Mouse (Mus musculus): ENCODE measurements around the gene Prkar2b.

The Prkar2b gene

DNA sequence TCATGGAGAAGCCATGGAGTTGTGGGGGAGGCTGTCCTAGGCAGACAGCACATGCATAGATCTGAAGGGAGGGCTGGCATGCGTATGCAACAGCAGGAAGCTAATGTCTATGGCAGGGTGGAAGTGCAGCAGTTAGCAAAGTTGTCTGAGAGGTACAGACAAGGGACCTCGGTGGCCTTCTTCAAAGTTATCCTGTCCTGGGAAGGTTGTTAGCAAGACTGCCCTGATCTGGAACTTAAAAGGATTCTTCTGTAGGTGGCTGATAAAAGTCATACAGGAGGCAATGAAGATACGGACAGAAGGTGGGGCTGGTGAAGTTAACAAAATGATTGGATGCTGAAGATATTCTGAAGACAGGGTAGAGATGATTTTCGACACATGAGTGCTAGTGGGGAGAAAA lies 94.7 kb downstream of the Prkar2b start:
- WGBS, result 58% methylated on average over 4 of the region's 4 CpGs

DNA sequence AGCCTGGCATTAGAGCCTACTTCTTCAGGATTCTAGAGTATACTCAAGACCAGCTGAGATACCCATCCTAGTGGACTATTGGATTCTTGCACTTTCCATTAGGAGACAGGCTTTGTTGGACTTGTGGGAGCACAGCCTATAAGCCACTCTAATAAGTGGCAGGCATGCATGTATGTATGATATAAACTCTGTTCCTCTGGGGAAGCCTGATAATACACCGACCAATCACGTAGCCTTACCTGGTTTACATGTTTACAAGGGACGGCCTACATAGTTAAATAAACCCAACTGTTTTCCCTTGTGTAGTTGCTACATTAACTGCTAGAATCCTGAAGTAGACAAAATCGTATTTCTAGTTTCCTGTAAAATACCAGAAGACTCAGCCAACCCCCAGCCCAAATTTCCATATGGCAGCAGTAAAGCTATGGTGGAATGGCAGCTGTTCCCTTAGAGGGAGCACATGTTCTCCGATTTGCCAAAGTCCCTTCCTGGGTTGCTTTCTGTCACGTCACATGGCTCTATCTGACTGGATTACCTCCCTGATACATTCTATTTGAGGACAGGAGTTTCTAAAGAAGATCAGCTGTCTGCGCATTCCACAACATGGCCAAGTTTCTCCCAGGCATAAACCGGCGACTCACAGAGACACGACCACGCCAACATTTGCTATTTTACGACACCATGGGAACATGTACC lies 95.4 kb downstream of the Prkar2b start:
- WGBS, result 63% methylated on average over 12 of the region's 12 CpGs

DNA sequence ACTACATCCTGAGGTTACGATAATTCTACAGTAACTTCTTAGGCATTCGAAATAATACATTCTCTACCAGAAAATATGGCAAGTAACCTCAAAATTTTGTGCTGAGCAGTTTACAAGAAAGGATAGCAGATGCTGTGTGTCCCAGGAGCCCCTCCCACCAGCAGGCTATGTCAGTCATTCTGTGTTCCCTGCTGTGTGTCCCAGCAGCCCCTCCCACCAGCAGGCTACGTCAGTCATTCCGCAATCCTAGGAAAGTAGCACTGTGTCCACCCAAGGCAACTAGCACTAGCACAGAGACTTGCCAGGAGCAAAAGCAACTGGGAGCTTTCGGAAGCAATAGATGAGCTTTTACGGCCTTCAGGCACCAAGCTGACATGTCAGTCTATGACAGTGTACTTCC lies 97.0 kb downstream of the Prkar2b start:
- 67% methylated on average over 6 of the region's 6 CpGs for WGBS

DNA sequence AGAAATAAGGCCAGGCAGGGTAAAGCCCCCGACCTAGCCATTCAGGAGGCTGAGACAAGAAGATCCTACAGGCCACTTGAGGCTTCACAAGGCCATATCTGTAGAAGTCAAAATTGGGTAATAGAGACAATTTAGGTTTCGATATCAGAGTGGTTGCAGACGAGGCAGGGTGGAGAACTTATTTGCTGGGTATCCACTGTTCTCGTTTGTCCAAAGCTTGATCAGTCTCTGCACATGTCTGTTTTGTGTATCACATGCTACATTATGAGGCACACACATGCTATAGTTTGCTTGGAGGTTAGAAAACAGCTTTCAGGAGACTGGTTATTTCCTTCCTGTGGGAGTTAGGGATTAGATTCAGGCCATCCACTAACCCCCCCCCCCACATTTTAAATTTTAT lies 105.3 kb downstream of the Prkar2b start:
- 92% methylated on average over 4 of the region's 4 CpGs for WGBS

DNA sequence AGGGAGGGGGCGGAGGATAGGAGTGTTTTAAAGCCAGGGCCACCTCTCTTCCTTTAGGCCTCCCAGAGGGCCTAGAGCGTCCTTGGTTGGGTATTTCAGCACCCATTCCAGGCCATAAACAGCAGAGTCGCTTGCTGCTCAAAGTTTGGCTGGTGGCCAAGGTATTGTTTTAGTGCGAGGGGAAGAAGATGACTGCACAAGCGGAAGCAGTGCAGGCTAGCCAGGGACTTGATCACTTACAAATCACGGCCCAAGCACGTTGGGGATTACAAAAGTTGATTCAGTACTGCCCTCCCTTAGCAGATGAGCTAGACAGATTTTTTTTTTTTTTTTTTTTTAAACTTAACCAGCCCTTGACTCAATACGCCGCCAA lies 110.5 kb downstream of the Prkar2b start:
- WGBS, result under 1% methylated on average over 9 of the region's 9 CpGs

DNA sequence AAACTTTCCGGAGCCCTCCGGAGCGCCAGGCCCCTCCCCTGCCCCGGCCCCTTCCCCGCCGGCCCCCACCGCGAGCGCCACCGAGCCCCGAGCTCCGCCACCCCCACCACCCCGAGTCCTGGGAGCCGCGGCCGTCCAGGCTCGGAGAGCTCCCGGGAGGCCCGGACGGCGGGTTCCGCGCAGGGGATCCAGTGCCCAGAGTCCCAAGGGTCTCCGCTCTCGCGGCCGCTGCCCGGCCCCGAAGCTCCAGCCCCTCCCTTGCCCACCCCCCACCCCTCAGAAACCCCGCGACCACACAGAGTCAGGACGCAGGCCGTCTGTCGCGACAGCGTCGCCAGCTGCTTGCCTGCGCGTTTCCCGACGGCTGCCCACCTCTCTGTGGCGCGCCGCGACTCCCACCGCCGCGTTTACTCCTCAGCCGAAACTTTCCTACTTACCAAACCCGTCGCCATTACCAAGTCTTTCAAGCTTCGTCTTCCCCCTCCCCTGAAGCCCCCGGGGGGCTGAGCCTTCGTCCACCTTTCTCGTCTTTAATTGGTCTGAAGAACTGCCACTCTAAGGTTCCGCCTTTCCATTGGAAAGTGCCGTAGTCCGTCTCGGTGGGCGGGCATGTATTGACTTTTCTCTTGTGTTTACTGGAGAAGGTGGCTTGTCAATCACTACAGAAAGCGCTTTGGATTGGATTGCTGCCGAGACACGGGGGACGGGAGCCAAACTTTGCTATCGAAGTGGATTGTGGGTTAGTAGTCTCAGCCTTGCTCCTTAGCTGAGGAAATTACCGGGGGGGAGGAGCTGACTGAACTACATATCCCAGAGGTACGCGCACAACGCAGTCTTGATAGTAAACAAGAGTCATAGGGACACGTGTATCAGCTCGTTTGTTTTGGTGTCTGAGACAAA lies 111.1 kb downstream of the Prkar2b start, which contains the start of gene Hbp1:
TSS of gene Hbp1 (minus strand) at position 777 of the 900 bp plus-strand sequence.
- WGBS, result 1% methylated on average over 66 of the region's 71 CpGs

DNA sequence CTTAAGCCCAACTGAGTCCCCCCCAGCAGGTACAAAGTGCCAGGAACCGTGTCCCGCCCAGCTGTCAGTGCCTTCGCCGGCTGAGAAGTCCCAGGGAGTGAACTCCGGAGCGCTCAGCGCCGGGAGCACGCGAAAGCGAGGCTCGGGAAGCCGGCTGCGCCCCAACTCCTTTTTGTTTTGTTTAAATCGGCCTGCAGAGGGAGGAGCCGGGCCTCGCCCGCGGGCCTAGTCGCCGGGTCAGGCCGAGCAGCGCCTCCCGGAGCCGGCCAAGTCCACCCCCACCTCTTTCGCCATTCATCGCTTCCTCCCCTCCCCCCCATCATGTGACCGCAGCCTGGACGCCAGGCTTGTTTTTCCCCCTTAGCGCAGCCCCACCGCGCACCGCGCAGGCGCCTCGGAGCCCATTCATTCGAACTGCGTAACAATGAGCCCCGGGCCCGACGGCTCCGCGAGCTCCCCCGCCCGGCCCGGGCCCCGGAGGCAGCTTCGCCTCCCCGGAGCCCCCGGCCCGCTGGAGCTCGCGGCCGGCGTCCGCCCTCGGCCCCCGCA lies 111.8 kb downstream of the Prkar2b start:
- under 1% methylated on average over 58 of the region's 58 CpGs for WGBS

DNA sequence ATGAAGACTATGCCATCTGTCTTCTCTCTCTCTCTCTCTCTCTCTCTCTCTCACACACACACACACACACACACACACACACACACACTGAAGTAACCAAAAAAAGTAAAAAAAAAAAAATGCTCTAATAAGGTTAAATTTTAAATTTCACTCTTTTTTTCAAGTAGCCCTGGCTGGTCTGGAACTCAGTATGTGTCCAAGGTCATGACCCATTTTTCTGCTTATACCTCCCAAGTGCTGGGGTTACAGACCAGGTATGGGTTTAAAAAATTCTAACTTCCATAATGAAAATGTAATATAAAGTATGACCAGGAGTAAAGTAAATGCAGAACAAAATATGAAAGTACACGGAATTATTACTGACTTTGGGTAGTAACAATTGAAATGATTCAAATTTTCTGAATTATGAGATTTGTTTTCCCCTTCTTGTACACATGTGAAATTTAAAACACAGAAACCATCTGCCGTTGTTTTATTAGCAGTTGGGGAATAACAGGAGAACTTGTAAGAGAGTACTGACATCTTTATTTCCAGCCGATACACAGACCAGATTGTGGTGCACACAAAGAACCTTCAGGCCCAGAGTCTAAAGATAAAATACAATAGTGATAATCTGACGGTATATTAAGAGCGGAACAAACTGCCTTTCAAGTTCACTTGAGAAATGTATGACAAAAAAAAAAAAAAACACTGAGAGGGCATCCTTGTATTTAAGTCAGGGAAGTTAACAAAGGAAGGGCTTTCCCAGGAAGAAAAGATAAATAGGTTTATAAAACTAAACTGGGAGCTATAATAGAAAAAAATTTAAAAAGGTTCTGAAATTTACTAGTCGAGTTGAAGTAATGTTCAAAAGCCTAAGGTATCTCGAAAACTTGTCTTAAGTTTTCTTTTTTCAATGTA lies 112.7 kb downstream of the Prkar2b start:
- WGBS, result 19% methylated on average over 7 of the region's 7 CpGs

DNA sequence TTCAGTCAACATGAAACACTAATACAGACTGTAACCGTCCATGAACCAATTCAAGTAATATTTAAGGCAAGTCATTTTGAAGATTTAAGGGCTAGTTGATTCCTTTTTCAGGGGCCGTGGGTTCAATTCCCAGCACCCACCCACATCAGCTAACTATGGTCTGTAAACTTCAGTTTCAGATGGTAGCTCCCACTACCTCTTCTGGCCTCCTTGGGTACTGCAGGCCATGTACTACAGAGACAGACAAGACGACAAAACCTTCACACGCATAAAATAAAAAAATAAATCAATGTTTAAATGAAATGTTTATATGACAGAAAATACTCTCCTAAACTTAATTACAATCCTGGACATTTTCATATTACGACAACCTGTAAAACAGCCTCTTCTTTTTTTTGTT lies 113.6 kb downstream of the Prkar2b start:
- 88% methylated on average over 5 of the region's 5 CpGs for WGBS

DNA sequence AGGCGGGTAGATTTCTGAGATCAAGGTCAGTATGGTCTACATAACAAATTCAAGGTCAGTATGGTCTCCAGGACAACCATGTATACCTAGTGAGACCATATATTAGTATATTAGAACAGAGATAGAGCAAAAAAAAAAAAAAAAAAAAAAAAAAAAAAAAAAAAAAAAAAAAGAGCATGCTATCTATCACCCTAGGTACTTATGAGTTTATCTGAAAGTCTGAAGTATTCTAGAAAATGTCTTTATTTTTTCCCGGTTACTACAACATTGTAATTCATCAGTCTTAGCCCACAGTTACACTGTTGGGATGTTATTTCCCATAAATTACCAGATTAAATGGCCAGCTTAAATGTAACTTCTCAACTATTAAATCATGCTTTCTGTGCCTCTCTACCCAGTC lies 116.7 kb downstream of the Prkar2b start:
- 92% methylated on average over 2 of the region's 2 CpGs for WGBS

DNA sequence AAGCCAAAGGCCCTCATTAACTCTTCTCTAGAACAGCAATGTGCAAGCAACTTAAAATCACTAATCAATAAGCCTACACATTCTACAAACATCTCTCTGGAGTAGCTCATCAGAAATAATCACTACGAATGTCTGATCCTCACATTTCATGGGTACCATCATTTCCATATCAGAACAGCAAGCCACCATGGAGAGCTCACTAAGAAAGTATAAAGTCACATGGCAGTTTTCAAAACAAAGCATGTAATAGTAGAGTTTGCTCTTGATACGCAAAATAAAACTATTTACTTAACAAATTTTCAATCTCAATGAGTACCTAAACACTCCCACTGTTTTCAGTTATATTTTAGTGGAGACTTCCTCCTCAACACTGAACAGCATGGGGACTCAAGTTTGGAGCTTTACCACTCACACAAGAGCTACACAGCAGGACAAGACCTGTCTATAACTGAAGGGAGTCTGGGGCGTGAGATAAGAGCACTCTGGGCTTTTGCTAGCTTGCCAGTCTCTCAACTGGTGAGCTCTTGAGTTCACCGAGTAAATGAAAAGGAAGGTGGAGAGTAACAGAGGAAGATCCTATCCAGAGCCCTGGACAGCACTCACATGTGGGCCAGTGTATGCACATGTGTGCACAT lies 118.0 kb downstream of the Prkar2b start:
- WGBS, result 83% methylated on average over 4 of the region's 4 CpGs

DNA sequence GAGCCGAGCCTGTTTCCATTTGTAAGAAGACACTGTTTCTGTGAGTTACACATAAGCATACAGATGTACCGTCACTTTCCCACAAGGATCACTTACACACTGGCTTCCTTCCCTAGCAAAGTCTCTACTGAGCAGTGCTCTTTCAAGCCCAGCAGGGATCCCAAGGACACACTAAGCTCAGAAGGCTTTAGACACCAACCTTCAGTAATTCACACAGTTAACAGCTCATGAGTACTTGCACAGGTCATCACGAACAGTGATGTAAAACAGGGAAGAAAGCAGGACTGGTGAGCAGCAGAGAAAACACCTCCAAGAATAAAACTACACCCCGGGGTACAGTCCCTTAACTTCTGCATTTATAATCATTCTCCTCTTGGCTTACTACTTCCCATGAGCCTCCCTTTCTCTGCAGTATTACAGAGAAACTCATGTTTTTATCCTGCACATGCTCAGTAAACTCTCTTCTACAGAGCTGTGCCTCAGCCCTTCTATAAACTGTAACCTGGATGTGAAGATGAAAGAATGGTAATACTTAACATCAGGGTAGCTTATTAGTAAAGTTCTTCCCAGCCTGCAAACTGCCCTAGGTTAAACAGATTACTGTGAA lies 122.6 kb downstream of the Prkar2b start:
- WGBS, result 76% methylated on average over 4 of the region's 4 CpGs

DNA sequence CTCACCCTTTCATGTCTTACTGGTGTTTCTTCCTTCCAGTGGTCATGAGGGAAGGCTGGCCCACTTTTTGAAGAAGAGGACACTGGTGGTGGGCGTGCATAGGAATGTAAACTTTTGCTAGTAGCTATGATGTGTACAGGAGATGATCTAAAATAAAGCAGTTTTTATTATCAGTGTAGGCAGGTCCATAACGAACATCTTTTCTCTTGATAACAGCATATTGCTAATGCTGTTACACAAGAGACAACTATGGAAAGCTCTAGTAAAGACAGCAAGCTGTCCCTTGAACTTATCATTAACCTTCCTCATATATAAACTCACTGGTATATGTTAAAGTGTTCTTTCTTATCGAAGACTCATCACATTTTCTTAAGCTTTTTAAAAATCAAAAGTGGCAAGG lies 123.5 kb downstream of the Prkar2b start:
- WGBS, result 78% methylated on average over 3 of the region's 3 CpGs

DNA sequence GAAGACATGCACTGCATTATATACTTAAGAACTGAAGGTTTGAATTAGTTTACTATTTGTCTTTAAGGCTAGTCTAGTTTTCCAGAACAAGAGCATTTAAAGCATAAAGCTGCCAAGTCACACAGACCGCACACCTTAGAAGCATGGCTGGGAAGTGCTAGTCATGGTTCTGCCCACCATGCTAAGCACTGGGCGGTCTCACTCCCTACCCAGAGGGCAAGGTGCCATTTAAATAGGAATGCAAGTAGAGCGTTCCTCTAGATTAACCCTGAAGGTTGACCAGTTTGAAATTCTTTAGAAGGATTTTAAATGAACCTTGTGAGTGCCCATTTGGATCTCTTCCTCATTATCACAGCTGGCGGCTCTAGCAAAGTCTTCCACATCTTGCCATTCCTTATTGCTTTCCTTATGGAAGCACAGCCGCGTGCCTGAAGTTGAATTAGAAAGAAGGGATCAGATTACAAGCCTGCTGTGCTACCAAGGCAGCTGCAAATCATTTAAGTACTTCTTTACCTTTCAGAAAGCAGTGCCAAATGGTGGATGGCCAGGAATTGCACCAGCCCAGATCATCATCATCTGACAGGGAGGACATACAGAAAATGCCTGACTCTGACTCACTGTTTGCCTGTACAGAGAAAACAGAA lies 124.3 kb downstream of the Prkar2b start:
- WGBS, result 64% methylated on average over 6 of the region's 6 CpGs

DNA sequence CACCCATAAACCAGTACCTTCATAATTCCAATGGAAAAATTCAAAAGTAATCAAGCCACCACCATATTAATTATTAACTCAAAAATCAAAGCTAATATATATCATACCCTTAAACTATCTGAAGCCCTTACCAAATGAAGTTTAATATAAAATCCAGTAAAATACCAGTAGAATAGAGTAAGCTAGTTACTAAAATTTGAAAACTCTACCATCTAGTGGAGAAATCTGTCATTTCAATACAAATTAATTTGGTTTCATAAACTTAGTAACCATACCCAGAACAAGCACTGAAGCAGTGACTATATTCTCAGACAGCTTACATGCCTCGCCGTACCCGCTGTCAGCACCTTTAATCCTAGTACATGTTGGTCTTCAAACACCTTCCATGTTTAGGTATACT lies 129.3 kb downstream of the Prkar2b start:
- WGBS, result 84% methylated on average over 3 of the region's 3 CpGs

DNA sequence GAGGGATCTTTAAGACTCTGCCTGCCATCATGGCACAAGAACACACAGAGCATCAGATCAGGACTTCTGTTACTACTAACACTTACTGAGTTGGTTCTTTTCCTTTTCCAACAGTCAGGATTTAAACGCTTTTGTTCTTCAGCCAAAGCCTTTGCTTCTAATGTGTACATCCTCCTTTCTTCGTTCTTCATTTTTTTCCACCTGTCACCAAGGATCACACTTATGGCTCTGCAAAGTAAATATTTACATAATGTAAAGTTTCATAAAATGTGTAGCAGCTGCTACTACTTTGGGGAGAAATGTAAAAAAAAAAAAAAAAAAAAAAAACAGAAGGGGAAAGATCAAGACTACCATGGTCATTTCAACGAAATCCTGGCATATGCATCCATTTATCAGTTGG lies 132.6 kb downstream of the Prkar2b start:
- 56% methylated on average over 3 of the region's 3 CpGs for WGBS

DNA sequence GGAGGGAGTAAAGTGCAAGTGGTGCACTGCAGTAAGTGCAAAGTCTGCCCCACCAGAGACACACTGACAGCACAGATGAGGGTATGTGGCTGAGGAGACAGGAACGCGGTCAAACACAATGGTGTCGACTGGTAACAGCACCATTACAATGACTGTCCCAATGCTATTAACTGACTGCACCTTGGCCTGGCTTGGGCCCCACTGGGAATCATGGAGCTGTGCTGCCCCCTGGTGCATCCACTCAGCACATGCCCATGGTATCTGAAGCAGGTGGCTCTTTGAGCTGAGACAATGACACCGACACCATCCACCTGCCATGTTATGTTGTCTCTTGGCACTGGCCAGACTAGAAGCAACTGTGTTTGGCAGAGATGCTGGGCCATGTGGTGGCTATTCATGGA lies 134.4 kb downstream of the Prkar2b start:
- 33% methylated on average over 4 of the region's 4 CpGs for WGBS

DNA sequence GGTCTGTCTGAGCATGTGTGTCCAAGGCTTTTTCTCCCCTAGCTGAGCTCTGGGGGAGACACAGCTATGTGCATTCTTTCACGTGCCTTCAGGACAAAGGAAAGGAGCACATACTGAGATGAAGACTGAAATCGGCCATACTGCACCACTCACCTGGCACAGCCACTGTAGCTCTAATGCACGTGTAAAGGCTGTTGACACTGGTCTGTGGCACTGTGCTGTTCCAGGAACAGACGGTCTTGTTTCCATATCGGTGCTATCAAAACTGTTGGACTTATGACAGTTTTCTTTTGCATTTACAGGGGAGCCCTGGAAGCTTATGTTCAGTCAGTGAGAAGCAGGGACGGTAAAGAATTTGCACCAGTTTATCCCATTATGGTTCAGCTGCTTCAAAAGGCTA lies 135.8 kb downstream of the Prkar2b start:
- 57% methylated on average over 6 of the region's 6 CpGs for WGBS

DNA sequence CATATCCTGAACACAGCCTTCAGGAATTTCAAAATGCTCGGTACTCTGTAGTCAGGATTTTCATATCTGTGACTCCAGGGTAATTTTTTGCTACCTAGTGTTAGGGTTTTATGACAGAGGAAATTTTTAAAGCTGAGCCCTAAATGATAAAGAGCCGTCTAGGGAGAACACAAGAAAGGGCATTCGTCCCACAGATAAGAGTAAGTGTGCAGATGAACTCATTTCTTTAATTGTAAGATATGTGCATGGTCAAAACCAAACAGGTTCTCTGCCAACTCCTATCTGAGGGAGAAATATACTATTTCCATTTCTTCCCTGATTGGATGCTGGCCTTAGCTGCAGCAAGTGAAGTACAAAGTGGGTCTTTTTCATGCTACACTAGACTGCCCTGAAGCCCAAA lies 137.0 kb downstream of the Prkar2b start:
- 90% methylated on average over 3 of the region's 3 CpGs for WGBS

Data from cerebral cortex, adult 2 months (tissue).